Mouse (Mus musculus) hindbrain, embryonic 14.5 days (tissue): ENCODE data around the gene Pls1. TPM values are rescaled to one million over a fixed set of nuclear protein-coding genes. Genes with fewer than 3 reads are reported as not detected.

ENCODE experiments used
- ATAC-seq: fragments of 200-750 bp; cut with Nextera tagmentation; 2 replicates; pipeline ENCODE4 v1.8.0; 2017; ENCODE audit warnings: moderate number of reproducible peaks, mild to moderate bottlenecking, moderate TSS enrichment, moderate library complexity; ENCODE audit not compliant: low FRiP score
- DNase-seq: peaks from one replicate; pipeline ENCODE4 v3.0.0-alpha.2; 2015; ENCODE audit warnings: low spot score
- H3K27ac ChIP-seq: fragments of 300-500 bp; sonication (generic); 2 replicates; pipeline ENCODE4 v1.5.1; 2014; ENCODE audit warnings: mild to moderate bottlenecking, moderate library complexity
- H3K27me3 ChIP-seq: fragments of 300-500 bp; sonication (generic); 2 replicates; pipeline ENCODE4 v1.6.1; 2014; ENCODE audit warnings: mild to moderate bottlenecking, low read length, mixed read lengths; ENCODE audit not compliant: control insufficient read depth, insufficient read depth
- H3K36me3 ChIP-seq: fragments of 300-500 bp; sonication (generic); replicated peaks from 2 replicates; pipeline ENCODE4 v1.6.1; 2014; ENCODE audit not compliant: control insufficient read depth, insufficient read depth
- H3K4me1 ChIP-seq: fragments of 300-500 bp; sonication (generic); replicated peaks from 2 replicates; pipeline ENCODE4 v1.6.1; 2014; ENCODE audit warnings: antibody characterized with exemption, low read length, mixed read lengths; ENCODE audit not compliant: control insufficient read depth, insufficient read depth
- H3K4me2 ChIP-seq: fragments of 300-500 bp; sonication (generic); replicated peaks from 2 replicates; pipeline ENCODE4 v1.6.1; 2014; ENCODE audit warnings: mild to moderate bottlenecking, moderate library complexity
- H3K4me3 ChIP-seq: fragments of 300-500 bp; sonication (generic); replicated peaks from 2 replicates; pipeline ENCODE4 v1.5.1; 2014; ENCODE audit warnings: mild to moderate bottlenecking, low read length
- H3K9ac ChIP-seq: fragments of 300-500 bp; sonication (generic); 2 replicates; pipeline ENCODE4 v1.6.1; 2014
- H3K9me3 ChIP-seq: fragments of 300-500 bp; sonication (generic); 2 replicates; pipeline ENCODE4 v1.6.1; 2016; ENCODE audit warnings: low read length; ENCODE audit not compliant: control insufficient read depth
- WGBS: fragments of 180-500 bp; shearing (Covaris S2); extraction: QIAGEN DNeasy Blood & Tissue Kit; methylation state at CpG from one replicate; pipeline ENCODE4 v1.1.7; 2014; 5-methylcytosine and 5-hydroxymethylcytosine counted together
- polyA plus RNA-seq: library from polyadenylated mRNA; unstranded; fragments of >200 nt; fragmentation: Nextera tagmentation; extraction: Ambion mirVana; gene quantifications from 2 replicates; pipeline ENCODE4 v1.2.1, GENCODE M21; 2014

Pls1 gene
- polyA plus RNA-seq, 1 experiment from 2014 or later, result 2.9 TPM

GRCm38 (mm10) chr9:95813721-95814531 is 31.2 kb downstream of the Pls1 start:
- 28% methylated on average over 20 of the region's 20 CpGs for WGBS
- ATAC-seq (peak; percentile 83; the same call in 1 of the 2 replicates), DNase-seq (no peak)
- Histone ChIP-seq H3K9me3 (no peaks in the 10 kb centered on the region), H3K27me3 (no peaks in the 10 kb centered on the region), H3K9ac (no peak overlapping the region), H3K4me3 (no peak overlapping the region), H3K4me2 (peak overlapping the region; percentile 11; the same call in 1 of the 2 replicates), H3K4me1 (0 out of 2 replicates have a peak, but pooled peaks cover 8% of the 10 kb centered on the region), H3K36me3 (no peaks in the 10 kb centered on the region), H3K27ac (peak overlapping the region; percentile 43; the same call in 1 of the 2 replicates)

GRCm38 (mm10) chr9:95811817-95812216 is 33.3 kb downstream of the Pls1 start:
- Histone ChIP-seq H3K27ac (no peak overlapping the region), H3K4me1 (0 out of 2 replicates have a peak, but pooled peaks cover 8% of the 10 kb centered on the region), H3K4me3 (no peak overlapping the region), H3K9ac (no peak overlapping the region), H3K4me2 (no peak overlapping the region), H3K27me3 (no peaks in the 10 kb centered on the region), H3K36me3 (no peaks in the 10 kb centered on the region), H3K9me3 (no peaks in the 10 kb centered on the region)
- DNase-seq, result no peak
- WGBS, result 95% methylated on average over 4 of the region's 4 CpGs
- no peak for ATAC-seq

DNA sequence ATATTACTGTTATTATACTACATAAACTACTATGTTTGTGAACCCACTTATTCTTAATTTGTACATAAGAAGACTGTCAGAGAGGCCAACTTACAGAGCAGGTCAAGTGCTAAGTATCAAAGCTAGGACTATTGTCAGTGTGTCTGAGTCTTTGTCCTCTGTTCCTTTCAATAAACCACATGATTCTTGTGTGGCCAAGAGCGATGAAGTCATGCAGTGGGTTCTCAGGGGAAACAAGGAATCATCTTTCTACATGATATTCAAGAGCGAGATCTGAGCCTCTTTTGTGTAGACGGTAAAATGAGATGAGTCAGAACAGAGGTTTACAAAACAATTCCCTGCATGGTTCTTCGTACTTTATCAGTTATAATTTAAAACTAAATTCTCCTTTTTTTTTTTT is 35.5 kb downstream of the Pls1 start:
- Histone ChIP-seq H3K4me2 (no peak overlapping the region), H3K4me1 (0 out of 2 replicates have a peak, but pooled peaks cover 8% of the 10 kb centered on the region), H3K27me3 (no peaks in the 10 kb centered on the region), H3K4me3 (no peak overlapping the region), H3K9ac (no peak overlapping the region), H3K36me3 (no peaks in the 10 kb centered on the region), H3K27ac (no peak overlapping the region), H3K9me3 (no peaks in the 10 kb centered on the region)
- DNase-seq, result no peak
- 72% methylated on average over 4 of the region's 4 CpGs for WGBS
- no peak for ATAC-seq

- Histone ChIP-seq H3K9me3 (no peaks in the 10 kb centered on the region), H3K4me2 (no peak overlapping the region), H3K27me3 (no peaks in the 10 kb centered on the region), H3K9ac (no peak overlapping the region), H3K27ac (no peak overlapping the region), H3K4me3 (no peak overlapping the region), H3K4me1 (no peaks in the 10 kb centered on the region), H3K36me3 (no peaks in the 10 kb centered on the region)
- DNase-seq, result no peak
- WGBS, result 90% methylated on average over 12 of the region's 12 CpGs
- ATAC-seq, result no peak
These were observed 39.7 kb downstream of the Pls1 start for GRCm38 (mm10) chr9:95805449-95805848.

- H3K36me3 ChIP-seq, result no peaks in the 10 kb centered on the region
- 82% methylated on average over 3 of the region's 3 CpGs for WGBS
- H3K4me2 ChIP-seq, result no peak overlapping the region
- H3K27ac ChIP-seq, result no peak overlapping the region
- ATAC-seq, result no peak
- H3K9me3 ChIP-seq, result no peaks in the 10 kb centered on the region
- no peak for DNase-seq
- H3K27me3 ChIP-seq, result no peaks in the 10 kb centered on the region
- no peak overlapping the region for H3K9ac ChIP-seq
- H3K4me3 ChIP-seq, result no peak overlapping the region
- no peaks in the 10 kb centered on the region for H3K4me1 ChIP-seq
These were observed 41.3 kb downstream of the Pls1 start for GRCm38 (mm10) chr9:95803783-95804182.

DNA sequence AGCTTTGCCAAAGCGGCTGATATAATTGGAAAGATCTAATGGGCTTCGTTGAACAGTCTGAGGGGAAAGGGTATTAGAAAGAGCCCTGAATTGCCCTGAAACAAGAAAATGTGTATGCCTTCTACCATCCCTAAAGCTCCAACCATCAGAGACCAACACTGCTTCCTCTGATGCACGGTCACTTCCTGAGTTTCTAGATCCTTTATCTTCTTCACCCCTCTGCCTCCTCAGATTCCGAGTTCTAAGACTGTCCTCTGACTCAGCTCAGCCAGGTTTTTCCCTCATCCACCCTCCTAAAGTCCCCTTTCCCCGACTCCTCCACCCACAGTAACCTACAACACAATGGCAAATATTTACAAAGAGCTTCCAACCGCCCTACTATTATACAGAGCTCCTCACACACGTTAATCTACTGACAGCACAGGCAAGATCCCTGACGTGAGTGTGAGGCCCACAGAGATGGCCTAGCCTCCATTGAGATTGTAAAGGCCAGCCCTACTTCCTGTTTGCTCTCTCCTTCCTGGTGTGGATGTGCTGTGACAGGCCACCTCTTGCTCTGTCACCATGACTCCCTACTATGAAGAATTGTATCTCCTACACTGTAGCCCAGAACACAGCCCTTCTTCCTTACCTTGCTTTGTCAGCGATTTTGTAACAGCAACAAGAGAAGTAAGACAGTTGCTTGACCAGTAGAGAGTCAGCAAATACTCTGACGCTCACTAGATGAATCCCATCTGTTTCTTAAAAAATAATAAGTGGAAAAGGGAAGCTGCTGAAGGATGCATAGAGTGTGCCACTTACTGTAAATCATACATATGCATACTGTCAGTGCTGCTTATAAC is 43.3 kb downstream of the Pls1 start:
- no peak overlapping the region for H3K4me3 ChIP-seq
- no peaks in the 10 kb centered on the region for H3K9me3 ChIP-seq
- H3K9ac ChIP-seq, result no peak overlapping the region
- DNase-seq (no peak), ATAC-seq (no peak)
- no peaks in the 10 kb centered on the region for H3K27me3 ChIP-seq
- H3K36me3 ChIP-seq, result no peaks in the 10 kb centered on the region
- H3K27ac ChIP-seq, result no peak overlapping the region
- 63% methylated on average over 10 of the region's 10 CpGs for WGBS
- no peak overlapping the region for H3K4me2 ChIP-seq
- no peaks in the 10 kb centered on the region for H3K4me1 ChIP-seq

- Histone ChIP-seq H3K4me2 (no peak overlapping the region), H3K27me3 (no peaks in the 10 kb centered on the region), H3K9me3 (no peaks in the 10 kb centered on the region), H3K4me1 (no peaks in the 10 kb centered on the region), H3K4me3 (no peak overlapping the region), H3K36me3 (no peaks in the 10 kb centered on the region), H3K9ac (no peak overlapping the region), H3K27ac (no peak overlapping the region)
- ATAC-seq (no peak), DNase-seq (no peak)
- WGBS, result 92% methylated on average over 2 of the region's 2 CpGs
These were observed 48.8 kb downstream of the Pls1 start for GRCm38 (mm10) chr9:95796323-95796722.

DNA sequence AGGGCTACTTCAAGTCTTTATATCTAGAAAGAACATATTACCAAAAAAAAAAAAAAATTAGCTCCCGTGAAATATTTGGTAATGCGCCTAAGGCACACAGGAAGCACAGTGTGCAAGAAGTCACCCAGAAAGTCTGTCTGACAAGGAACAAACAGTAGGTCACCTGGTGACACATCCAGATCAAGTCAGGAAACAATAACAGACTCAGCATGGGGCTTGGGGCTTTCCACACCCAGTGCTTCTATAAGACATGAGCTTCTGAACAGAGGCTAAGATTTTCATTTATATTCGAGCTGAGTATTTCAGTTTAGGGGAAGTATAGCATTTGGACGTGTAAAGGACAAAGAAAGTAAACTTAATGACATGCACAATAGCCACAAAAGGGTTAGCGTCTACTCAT is 49.3 kb downstream of the Pls1 start:
- H3K4me1 ChIP-seq, result no peaks in the 10 kb centered on the region
- no peak for DNase-seq
- WGBS, result 45% methylated on average over 5 of the region's 5 CpGs
- no peak overlapping the region for H3K4me3 ChIP-seq
- ATAC-seq, result no peak
- no peak overlapping the region for H3K9ac ChIP-seq
- no peak overlapping the region for H3K4me2 ChIP-seq
- H3K36me3 ChIP-seq, result no peaks in the 10 kb centered on the region
- no peaks in the 10 kb centered on the region for H3K9me3 ChIP-seq
- no peak overlapping the region for H3K27ac ChIP-seq
- no peaks in the 10 kb centered on the region for H3K27me3 ChIP-seq

- H3K9me3 ChIP-seq, result no peaks in the 10 kb centered on the region
- H3K36me3 ChIP-seq, result no peaks in the 10 kb centered on the region
- H3K4me2 ChIP-seq, result no peak overlapping the region
- ATAC-seq, result no peak
- no peaks in the 10 kb centered on the region for H3K4me1 ChIP-seq
- H3K9ac ChIP-seq, result no peak overlapping the region
- no peak for DNase-seq
- WGBS, result 82% methylated on average over 2 of the region's 2 CpGs
- H3K27me3 ChIP-seq, result no peaks in the 10 kb centered on the region
- H3K27ac ChIP-seq, result no peak overlapping the region
- no peak overlapping the region for H3K4me3 ChIP-seq
These were observed 49.9 kb downstream of the Pls1 start for GRCm38 (mm10) chr9:95795077-95795784.
